ENCODE assay signal across 17 mouse cellular contexts in the genomic region with DNA sequence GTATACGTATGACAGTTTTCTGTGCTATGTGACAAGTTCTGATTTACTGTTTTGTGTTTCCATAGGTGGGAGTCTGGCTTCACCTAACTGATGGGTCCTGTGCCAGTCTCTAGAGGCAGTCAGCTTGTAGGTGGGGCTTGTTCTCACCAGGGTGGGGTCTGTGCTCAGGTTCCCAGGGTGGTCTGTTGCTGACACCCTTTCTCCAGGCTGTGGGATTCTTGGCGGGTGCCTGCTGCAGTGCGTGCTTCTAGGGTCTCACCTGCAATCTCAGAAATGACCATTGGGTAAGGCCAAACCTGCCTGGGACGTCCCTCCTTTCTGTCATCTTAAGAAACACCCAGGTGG. TPM values are rescaled to one million over a fixed set of nuclear protein-coding genes. Genes with fewer than 3 reads are reported as not detected.
A peak's percentile ranks its signal among the peaks of the same experiment; 100 is the strongest.
DNase-seq lines count a peak whose midpoint lies in the region; ATAC-seq lines count a peak whose summit lies in the region.
"Had no signal": no experiment of that assay in that cellular context is flagged by ENCODE, and none has a peak within 500 bp of the region (broad histone marks: within the 10 kb centered on the region; RNA-seq: fewer than 3 reads in every experiment).

No protein-coding gene starts in this region.

- H3K4me2 ChIP-seq in neural tube, embryonic 12.5 days (replicated peaks): no peak overlapping the region

- WGBS in neural tube, embryonic 12.5 days: 77% methylated on average over 4 of the region's 4 CpGs

- no peaks in the 10 kb centered on the region for H3K9me3 ChIP-seq in neural tube, embryonic 12.5 days

- peaks cover 33% of the 10 kb centered on the region for H3K4me1 ChIP-seq in neural tube, embryonic 12.5 days

- no peaks in the 10 kb centered on the region for H3K27me3 ChIP-seq in neural tube, embryonic 12.5 days (replicated peaks)

- no peak for ATAC-seq in cerebellum, adult (ENCODE audit: insufficient number of reproducible peaks, low FRiP score, low TSS enrichment)
- ATAC-seq in neural tube, embryonic 12.5 days (ENCODE audit: low FRiP score, low read depth): peak; percentile 44; the same call in 1 of the 2 replicates
- ATAC-seq: forebrain, postnatal 0 days; intestine, postnatal 0 days had no signal

- H3K9ac ChIP-seq in neural tube, embryonic 12.5 days: no peak overlapping the region
- H3K9ac ChIP-seq: forebrain, postnatal 0 days had no signal

- no peak overlapping the region for H3K4me3 ChIP-seq in neural tube, embryonic 12.5 days
- H3K4me3 ChIP-seq: layer of hippocampus, adult 2 months had no signal

- no peaks in the 10 kb centered on the region for H3K36me3 ChIP-seq in neural tube, embryonic 12.5 days

- peak; percentile 47 to 50 for DNase-seq in cerebellum, postnatal 10 days
- peak; percentile 24 for DNase-seq in lung, postnatal 10 days
- no peak for DNase-seq in lung, postnatal 4 days
- DNase-seq in neural tube, embryonic 10.5 days (ENCODE audit: extremely low spot score, low spot score): no peak
- no peak for DNase-seq in layer of hippocampus, adult 9-10 months (ENCODE audit: low spot score)
- DNase-seq: adrenal gland, postnatal 25 days; forebrain, postnatal 0 days; gastrocnemius, postnatal 36 days; heart, postnatal 4 days; kidney, postnatal 25 days; layer of hippocampus, postnatal 36 days; thymus, adult 2 months; thymus, postnatal 4 days had no signal

- no peak overlapping the region for H3K27ac ChIP-seq in neural tube, embryonic 12.5 days
- H3K27ac ChIP-seq: layer of hippocampus, adult 2 months had no signal

RNA-seq across cellular contexts. Expression of a gene that starts 49.7 kb away (rescaled TPM):
- 26.4 and 26.8 TPM in 2 replicates for polyA plus RNA-seq in neural tube, embryonic 12.5 days (2016; fragmentation: Nextera tagmentation; extraction: Ambion mirVana)

Comparison
In these comparisons a context has a peak if more than half of its experiments do, and no peak if none do; other contexts are left out.
1. DNase-seq: peak in cerebellum, postnatal 10 days (2 of 2) and lung, postnatal 10 days (single experiment); none in lung, postnatal 4 days (0 of 2), neural tube, embryonic 10.5 days (single experiment) and layer of hippocampus, adult 9-10 months (single experiment).